Mouse (Mus musculus): ENCODE data around the gene 0610037L13Rik. TPM values are rescaled to one million over a fixed set of nuclear protein-coding genes. Genes with fewer than 3 reads are reported as not detected.

0610037L13Rik gene
- total RNA-seq (2021): 10 to 100 TPM; 69.3 to 81.8 TPM
- long read RNA-seq, experiment 1, transcript 0610037L13Rik-207 (7 exons, 1,551 nt): minor isoform, 17 of 48 reads
- long read RNA-seq, experiment 1, transcript 0610037L13Rik-212 (8 exons, 2,997 nt): major isoform, 24 of 48 reads
- long read RNA-seq, experiment 1, partial matches to known transcripts: 0 of 48 reads
- long read RNA-seq, experiment 1, other reads (novel, unspliced or antisense): 5 of 48 reads
- long read RNA-seq, experiment 2, transcript 0610037L13Rik-212 (8 exons, 2,997 nt): major isoform, 24 of 56 reads
- long read RNA-seq, experiment 2, transcript 0610037L13Rik-207 (7 exons, 1,551 nt): minor isoform, 18 of 56 reads
- long read RNA-seq, experiment 2, partial matches to known transcripts: 3 of 56 reads
- long read RNA-seq, experiment 2, other reads (novel, unspliced or antisense): 11 of 56 reads

GRCm38 (mm10) chr4:107889731-107890432 is at the start of gene 0610037L13Rik:
TSS of gene 0610037L13Rik (plus strand) at chr4:107889813.
- peak; percentile 83 to 93 for DNase-seq (ENCODE audit: low spot score in 2 of 2)

- DNase-seq (ENCODE audit: low spot score in 2 of 2): no peak
These were observed 45.9 kb upstream of the 0610037L13Rik start for GRCm38 (mm10) chr4:107843687-107844086.

DNA sequence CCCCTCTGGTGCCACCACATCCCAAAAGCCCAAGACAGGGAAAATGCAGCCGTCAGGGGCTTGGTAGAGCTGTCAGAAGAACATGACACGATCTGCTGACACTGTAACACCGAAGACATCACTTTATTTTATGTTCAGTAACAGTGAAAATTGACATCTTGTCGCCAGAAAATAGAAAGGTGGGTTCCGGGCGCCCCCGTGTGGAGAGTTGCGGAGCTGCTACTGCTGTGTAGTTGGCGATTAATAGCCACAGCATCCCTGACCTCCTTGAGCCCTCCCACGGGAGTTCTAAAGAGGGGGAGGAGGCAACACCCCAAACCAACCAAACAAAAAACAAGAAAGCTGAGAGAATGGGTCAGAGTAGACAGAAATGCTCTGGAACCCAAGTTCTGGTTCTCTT is 44.6 kb upstream of the 0610037L13Rik start:
- peak; percentile 68 to 79 for DNase-seq (ENCODE audit: low spot score in 2 of 2)

GRCm38 (mm10) chr4:107846795-107847194 is 42.8 kb upstream of the 0610037L13Rik start:
- DNase-seq (ENCODE audit: low spot score in 2 of 2): no peak

DNA sequence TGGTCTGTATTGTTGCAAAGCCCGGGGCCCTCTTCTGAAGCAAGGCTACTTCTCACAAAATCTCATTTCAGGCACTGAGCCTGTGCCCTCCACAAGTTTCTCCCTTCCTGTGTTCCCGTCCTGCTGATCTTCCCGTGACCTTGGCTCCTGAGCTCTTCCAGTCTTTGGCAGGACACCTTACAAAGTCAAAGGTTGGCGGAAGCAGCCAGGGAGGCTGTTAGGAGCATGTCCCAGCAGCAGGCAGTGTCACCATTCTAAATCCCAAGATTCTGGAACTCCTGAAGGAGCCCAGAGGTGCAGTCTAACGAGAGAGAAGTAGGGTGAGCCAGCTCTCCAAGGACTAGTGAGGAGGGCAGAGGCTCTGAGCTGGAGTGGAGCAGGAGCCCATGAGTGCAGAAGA is 41.1 kb upstream of the 0610037L13Rik start:
- DNase-seq (ENCODE audit: low spot score in 2 of 2): no peak

GRCm38 (mm10) chr4:107849621-107850020 is 40.0 kb upstream of the 0610037L13Rik start:
- no peak for DNase-seq (ENCODE audit: low spot score in 2 of 2)

DNA sequence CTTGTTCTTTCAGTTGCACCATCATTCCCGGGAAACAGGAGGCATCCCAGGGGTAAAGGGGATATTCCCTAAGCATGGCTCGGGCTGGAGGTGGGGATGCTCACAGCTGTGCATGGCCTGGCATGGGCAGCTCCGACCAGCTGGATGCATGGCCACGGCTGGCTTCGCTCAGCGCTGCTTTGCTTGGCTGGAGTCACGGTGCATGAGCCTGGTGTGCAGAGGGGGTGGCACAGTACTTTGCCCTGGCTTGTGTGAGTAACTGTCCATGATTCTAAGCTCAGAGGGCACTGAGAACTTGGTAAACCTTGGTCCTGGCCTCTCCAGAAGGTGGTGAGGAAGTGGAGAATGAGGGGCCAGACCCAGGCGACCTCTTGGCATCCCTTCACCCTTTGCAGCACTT is 39.5 kb upstream of the 0610037L13Rik start:
- DNase-seq (ENCODE audit: low spot score in 2 of 2): no peak

DNA sequence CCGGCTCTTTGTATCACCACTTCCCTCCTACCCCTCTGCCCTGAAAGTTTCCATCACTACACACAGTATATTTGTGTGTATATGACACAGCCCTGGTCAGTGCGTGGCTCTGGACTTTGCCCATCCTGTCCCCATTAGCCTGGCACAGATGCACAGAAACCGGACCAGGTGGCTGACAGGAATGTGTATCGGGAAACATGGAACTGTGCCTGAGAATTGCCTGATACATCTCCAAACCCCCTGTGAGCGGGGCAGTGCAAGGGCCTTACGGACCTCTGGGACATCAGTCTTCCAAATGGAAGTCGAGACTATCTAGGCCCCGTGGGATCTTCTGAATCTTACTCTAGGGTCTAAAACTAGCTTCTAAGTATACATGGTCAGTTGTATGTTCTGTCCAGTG is 36.3 kb upstream of the 0610037L13Rik start:
- no peak for DNase-seq (ENCODE audit: low spot score in 2 of 2)

- no peak for DNase-seq (ENCODE audit: low spot score in 2 of 2)
These were observed 35.8 kb upstream of the 0610037L13Rik start for GRCm38 (mm10) chr4:107853836-107854235.

DNA sequence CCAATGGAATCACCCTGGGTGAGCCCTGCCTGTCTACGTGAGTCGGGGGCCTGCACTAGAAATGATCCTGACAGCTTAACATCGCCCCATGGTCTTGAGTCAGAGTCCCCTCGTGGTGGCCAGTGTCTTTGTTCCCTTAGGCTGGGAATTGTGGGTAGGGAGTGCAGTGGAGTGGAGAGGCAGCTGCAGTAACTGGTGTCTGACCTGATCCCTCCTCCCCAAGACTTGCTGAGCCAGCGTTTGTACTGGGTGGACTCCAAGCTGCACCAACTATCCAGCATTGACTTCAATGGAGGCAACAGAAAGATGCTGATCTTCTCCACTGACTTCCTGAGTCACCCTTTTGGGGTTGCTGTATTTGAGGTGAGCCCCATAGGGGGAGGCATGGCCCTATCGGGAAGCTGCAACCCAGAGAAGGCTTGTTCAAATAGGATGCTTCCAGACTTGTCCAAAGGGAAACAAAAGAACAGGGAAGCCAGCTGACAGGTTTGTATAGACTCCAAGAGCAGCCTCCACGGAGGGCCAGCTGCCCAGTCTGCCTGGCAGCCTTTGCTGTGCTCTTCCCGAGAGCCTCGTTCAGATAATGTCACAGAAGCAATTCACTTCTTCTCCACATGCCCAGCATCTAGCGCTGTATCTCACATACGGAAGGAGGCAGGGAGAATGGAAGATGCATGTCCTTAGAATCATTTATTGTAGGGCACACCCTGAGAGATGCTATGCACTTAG is 32.5 kb upstream of the 0610037L13Rik start:
- DNase-seq (ENCODE audit: low spot score in 2 of 2): no peak

DNA sequence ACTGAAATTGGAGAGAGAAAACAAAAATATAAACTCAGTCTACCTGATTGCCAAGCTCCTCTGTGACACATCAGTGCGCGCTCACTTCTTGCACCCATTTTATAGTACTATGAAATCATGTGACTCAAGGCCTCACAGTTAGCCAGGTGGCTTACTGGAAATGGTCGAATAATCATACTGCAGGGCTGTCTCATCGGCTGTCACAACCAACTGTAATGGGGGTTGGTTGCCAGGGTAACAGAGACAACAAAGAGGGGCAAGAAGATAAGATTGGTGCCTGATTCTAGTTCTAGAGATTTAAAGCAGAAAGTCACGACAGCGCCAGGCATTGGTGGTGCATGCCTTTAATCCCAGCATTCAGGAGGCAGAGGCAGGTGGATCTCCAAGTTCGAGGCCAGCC is 30.6 kb upstream of the 0610037L13Rik start:
- DNase-seq (ENCODE audit: low spot score in 2 of 2): no peak

GRCm38 (mm10) chr4:107864866-107865265 is 24.7 kb upstream of the 0610037L13Rik start:
- no peak for DNase-seq (ENCODE audit: low spot score in 2 of 2)

- DNase-seq (ENCODE audit: low spot score in 2 of 2): peak; percentile 88 to 98
These were observed 10.2 kb upstream of the 0610037L13Rik start, which contains the start of gene Magoh for GRCm38 (mm10) chr4:107879254-107880050. TSS of gene Magoh (plus strand) at chr4:107879755.

GRCm38 (mm10) chr4:107881631-107882030 is 8.0 kb upstream of the 0610037L13Rik start:
- no peak for DNase-seq (ENCODE audit: low spot score in 2 of 2)

DNA sequence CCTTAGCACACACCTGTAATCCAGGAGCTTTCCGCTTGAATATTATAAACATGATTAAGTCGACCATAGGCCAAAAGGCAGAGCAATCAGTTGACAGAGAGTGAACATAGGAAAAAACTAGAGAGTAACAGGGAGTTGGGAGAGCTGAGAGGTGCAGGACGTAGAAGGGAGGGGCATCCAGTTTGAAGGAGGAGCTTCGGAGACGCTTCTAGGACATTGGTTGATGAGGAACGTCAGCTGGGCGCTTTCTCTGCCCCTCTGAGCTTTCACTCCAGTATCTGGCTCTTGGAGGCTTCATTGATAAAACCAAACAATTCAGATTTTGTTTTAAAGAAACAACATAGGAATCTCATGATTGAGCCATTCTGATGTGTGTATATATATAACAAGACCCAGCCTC is 3.2 kb upstream of the 0610037L13Rik start:
- DNase-seq (ENCODE audit: low spot score in 2 of 2): no peak

GRCm38 (mm10) chr4:107889385-107889730 is 255 bp upstream of the 0610037L13Rik start:
- DNase-seq (ENCODE audit: low spot score in 2 of 2): no peak

DNA sequence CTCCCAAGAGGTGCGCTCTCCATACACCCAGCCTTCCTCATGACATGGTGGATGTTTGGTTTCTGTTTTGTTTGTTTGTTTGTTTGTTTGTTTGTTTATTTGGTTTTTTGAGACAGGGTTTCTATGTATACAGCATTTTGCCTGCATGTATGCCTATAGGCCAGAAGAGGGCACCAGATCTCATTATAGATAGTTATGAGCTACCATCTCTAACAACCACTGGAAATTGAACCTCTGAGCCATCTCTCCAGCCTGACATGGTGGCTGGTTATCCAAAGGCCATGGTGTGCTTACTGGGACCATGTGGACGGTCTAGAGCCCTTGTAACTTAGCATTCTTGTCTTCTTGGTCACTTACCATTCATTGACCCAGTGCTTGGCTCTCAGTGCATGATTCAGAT is 3.0 kb downstream of the 0610037L13Rik start:
- no peak for DNase-seq (ENCODE audit: low spot score in 2 of 2)

DNA sequence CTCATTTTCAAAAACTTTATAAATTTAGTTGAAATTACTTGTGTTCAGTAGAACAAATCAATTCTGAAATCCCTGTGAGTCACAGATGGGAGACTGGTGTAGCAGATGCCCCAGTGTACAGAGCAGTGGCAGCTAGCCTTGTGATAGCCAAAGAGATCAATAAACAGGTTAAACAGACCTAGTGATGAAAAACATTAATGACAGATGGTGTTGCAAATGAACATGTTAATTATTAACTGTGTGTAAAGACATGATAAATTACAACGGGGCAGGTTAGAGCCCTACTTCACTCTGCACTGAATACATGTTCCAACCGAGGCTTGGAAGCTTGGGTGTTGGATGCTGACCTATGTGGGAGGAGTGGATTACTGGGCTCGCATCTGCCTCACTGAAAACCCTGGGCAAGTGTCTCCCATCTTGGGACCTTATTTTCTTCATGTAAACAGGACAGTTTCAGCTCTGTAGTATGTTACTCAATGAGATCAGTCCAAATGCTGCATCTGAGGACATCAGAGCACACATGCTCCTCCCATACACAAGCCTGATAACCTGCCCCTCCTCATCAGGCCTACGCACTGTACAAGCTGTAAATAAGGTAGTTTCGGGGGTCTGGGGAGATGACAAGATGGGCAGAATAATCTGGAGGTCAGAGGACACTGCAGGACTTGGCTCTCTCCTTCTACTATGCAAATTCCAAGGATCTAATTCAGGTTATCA is 9.8 kb downstream of the 0610037L13Rik start:
- no peak for DNase-seq (ENCODE audit: low spot score in 2 of 2)

DNA sequence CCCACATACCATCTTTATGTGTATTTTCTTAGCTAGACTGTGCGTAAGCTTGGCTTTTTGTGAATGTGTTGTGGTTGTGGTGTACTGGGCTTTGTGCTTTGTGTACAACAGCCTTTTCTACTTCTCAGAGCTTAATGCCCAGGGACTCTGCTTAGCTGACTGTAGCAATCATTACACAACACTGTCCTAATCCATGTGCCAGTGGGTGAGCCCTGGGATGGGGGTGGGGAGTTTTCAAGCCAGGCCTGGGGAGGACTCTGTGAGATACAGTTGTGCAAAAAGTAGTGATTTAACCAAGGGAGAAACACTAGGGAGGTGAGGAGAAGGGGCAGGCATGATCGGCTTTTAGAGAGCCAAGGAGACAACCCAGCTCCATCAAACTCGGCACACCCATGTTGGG is 10.6 kb downstream of the 0610037L13Rik start:
- no peak for DNase-seq (ENCODE audit: low spot score in 2 of 2)

- no peak for DNase-seq (ENCODE audit: low spot score in 2 of 2)
These were observed 14.6 kb downstream of the 0610037L13Rik start for GRCm38 (mm10) chr4:107904252-107904651.

All from gastrocnemius, postnatal 4 days (tissue).